Mouse (Mus musculus): ENCODE measurements around the gene Arhgap21. TPM values are rescaled to one million over a fixed set of nuclear protein-coding genes. Genes with fewer than 3 reads are reported as not detected.

Gene Arhgap21
- polyA plus RNA-seq, 2 experiments from 2014 or later, result 1.3 to 1.7 TPM

Other genes starting within 250 kb of the Arhgap21 start
- under 1 TPM in 1 of 2 experiments, not detected in 1; 0.63 TPM for gene Enkur, start 236.5 kb upstream of the Arhgap21 start, polyA plus RNA-seq (2017; shearing (Covaris generic))
- 1 to 10 TPM; 2.5 to 4.9 TPM for gene Thnsl1, start 236.8 kb upstream of the Arhgap21 start, polyA plus RNA-seq (2017; shearing (Covaris generic))